Mouse (Mus musculus): ENCODE data around the gene Epha8. TPM values are rescaled to one million over a fixed set of nuclear protein-coding genes. Genes with fewer than 3 reads are reported as not detected.

The Epha8 gene
- polyA plus RNA-seq, 1 experiment = not detected

DNA sequence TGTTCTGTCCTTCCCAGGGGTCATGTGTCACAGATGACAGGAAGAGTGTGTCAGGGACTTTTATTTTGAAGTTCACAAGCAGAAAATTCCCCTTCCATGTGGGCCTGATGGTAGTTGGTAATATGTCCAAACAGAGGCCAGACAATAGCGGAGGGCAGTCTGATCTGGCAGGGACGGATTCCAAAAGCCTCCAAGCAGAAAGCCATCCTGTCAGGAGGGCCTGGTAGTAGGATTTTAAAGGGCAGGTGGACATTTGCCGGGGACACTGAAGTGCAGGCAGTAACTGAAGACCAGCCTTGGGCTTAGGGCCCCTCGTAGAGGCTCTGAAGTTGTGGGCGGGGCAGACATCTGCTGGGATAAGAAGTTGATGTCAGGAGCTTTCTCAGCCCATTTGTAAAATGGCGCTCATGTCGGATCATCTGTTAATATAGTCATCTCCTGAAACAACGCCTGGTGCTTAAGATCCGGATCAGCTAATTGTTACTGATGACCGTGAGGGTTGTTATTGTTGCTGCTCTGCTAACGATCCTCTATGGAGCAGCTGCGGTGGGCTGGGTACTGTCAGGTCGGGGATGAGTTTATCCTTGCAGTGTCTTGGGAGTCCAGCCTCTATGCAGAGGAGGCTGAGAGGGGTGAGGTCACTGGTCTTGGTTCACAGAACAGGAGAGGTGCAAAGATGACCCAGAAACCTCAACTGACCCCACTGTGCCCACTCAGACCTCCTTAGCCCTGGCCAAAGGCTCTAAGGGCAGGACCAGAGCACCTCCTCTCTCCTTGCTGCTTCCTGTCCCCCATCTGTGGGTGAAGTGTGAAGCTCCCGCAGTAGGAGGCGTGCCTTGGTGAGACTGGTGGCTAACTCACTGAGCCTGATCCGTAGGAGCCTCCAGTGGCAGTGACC, 10.1 kb upstream of the Epha8 start:
- Histone ChIP-seq H3K27ac (replicated peaks; ENCODE audit: low read depth, low read length) (no peak overlapping the region), H3K4me3 (ENCODE audit: insufficient read depth, low read depth, low read length) (no peak overlapping the region), H3K4me1 (ENCODE audit: control insufficient read depth, insufficient read depth, insufficient read length, low read length) (no peaks in the 10 kb centered on the region)

DNA sequence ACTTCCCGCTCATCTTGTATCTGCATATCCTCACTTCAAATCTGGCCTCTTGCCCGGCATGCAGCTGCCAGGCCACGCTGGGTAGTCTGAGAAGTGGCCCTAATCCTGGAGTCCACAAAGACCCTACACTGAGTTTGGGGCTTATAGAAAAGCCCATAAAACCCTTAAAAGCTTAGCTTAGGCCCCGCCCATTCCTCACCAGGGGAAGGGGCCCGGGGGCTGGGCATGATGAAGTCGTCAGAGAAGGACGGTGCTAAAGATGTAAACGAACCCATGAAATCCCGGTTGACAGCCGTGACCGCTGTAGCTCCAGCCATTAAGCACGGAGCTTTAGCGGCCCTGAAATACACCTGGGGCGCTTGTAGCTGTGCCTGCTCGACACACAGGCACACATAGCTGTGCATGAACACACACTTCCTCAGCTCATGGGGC, 8.4 kb upstream of the Epha8 start:
- no peak overlapping the region for H3K27ac ChIP-seq (replicated peaks; ENCODE audit: low read depth, low read length)
- H3K4me3 ChIP-seq (ENCODE audit: insufficient read depth, low read depth, low read length) = no peak overlapping the region
- H3K4me1 ChIP-seq (ENCODE audit: control insufficient read depth, insufficient read depth, insufficient read length, low read length) = no peaks in the 10 kb centered on the region

DNA sequence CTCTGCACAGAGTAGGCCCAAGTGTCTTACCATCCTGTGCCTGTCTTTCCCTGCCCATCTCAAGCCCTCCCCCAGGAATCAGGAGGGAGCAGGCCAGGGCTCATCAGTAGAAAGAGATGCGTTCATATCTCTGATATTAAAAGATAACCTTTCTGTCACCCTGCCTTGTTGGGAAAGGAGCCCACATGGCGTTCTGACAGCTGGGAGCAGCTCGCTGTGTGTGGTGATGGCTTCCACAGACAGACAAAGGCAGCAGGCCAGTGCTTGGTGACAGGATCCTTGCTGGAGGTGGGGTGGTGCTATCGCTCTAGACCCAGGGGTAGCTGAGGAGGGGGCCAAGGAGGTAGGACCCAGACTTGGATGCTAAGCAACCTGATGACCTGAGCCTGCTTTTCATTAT, 5.8 kb upstream of the Epha8 start:
- Histone ChIP-seq H3K4me3 (ENCODE audit: insufficient read depth, low read depth, low read length) (no peak overlapping the region), H3K27ac (replicated peaks; ENCODE audit: low read depth, low read length) (no peak overlapping the region), H3K4me1 (ENCODE audit: control insufficient read depth, insufficient read depth, insufficient read length, low read length) (no peaks in the 10 kb centered on the region)

DNA sequence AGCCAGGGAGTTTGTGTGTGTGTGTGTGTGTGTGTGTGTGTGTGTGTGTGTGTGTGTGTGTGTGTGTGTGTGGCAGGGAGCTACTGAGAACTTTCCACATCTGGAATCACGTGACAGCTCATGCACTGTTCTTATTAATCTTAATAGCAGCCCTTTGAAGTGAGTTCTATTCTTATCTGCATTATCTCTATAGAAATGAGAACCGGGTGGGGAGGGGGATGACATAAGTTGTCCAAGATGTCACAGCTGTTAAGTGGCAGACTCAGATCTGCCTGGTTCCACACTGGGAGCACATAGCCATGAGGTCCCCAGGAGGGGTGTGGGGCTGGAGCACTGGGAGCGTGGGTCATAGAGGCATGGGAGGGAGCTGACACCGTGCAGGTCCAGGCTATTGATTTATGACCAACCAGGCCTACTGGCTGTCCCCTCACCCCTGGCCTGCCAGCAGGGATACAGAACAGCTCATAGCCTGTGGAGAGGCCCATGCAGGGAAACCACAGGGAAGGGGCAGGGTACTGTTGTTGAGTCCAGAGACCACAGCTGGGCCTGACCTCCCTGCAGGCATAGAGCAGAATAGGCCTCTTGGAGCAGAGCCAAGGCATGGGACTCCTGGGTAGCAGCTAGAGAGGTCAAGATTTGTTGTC, 5.1 kb upstream of the Epha8 start:
- no peaks in the 10 kb centered on the region for H3K4me1 ChIP-seq (ENCODE audit: control insufficient read depth, insufficient read depth, insufficient read length, low read length)
- H3K4me3 ChIP-seq (ENCODE audit: insufficient read depth, low read depth, low read length) = no peak overlapping the region
- no peak overlapping the region for H3K27ac ChIP-seq (replicated peaks; ENCODE audit: low read depth, low read length)

DNA sequence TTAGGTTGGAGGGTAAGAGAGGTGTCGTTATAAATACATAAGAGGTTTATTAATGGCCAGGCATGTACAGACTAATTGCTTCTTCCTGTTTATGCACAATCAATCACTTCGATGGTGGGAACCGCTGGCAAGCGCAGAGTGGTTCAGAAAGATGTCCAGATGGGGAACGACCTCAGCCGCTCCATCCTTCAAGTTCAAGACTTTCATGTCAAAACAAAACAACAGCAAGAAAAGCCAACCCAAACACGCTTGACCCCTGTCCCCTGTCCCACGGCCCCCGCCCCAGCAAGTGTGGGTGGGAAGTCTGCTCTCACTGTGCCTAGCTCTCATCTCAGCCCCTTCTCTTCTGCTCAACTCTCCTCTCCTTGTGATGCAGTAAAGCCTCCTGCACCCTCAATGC, 4.0 kb upstream of the Epha8 start:
- H3K27ac ChIP-seq (replicated peaks; ENCODE audit: low read depth, low read length) = no peak overlapping the region
- H3K4me3 ChIP-seq (ENCODE audit: insufficient read depth, low read depth, low read length) = no peak overlapping the region
- H3K4me1 ChIP-seq (ENCODE audit: control insufficient read depth, insufficient read depth, insufficient read length, low read length) = no peaks in the 10 kb centered on the region

DNA sequence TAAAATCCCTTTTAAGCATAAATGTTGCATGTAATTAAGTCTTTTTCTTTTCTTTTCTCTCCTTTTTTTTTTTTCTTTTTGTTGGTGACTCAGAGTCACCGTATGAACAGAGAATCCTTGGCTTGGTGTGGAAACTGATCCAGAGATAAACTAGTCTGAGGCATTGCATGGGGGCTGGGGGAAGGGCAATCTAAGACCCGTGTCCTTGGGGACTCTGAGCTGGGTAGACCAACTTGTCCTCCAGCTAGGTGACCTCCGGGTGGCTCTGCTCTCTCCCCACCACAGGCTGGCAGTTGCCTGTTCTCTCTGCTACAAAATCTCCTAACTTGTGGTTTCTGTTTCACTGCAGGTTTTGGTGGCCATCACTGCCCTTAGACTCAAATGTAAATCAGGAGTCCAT, 3.5 kb upstream of the Epha8 start:
- Histone ChIP-seq H3K4me3 (ENCODE audit: insufficient read depth, low read depth, low read length) (no peak overlapping the region), H3K27ac (replicated peaks; ENCODE audit: low read depth, low read length) (no peak overlapping the region), H3K4me1 (ENCODE audit: control insufficient read depth, insufficient read depth, insufficient read length, low read length) (no peaks in the 10 kb centered on the region)

DNA sequence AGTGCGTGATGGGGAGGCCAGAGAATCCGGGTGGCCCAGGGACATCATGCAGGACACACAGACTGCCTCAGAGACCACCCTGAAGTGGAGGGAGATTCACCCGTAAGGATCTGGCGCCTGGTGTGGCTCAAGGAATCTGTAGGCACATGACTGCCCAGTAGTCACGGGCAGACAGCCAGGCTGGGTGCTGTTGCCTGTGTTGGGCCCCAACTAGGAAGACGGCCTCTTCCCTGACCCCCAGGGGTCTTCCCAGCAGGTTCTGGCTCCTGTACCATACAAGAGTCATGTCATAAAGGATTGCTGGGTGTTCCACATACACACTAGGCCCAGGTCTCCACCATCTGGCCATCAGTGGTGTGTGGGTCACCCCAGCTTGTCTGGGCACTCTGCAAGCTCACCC, 2.1 kb downstream of the Epha8 start:
- Histone ChIP-seq H3K4me1 (ENCODE audit: control insufficient read depth, insufficient read depth, insufficient read length, low read length) (no peaks in the 10 kb centered on the region), H3K27ac (replicated peaks; ENCODE audit: low read depth, low read length) (no peak overlapping the region), H3K4me3 (ENCODE audit: insufficient read depth, low read depth, low read length) (no peak overlapping the region)

DNA sequence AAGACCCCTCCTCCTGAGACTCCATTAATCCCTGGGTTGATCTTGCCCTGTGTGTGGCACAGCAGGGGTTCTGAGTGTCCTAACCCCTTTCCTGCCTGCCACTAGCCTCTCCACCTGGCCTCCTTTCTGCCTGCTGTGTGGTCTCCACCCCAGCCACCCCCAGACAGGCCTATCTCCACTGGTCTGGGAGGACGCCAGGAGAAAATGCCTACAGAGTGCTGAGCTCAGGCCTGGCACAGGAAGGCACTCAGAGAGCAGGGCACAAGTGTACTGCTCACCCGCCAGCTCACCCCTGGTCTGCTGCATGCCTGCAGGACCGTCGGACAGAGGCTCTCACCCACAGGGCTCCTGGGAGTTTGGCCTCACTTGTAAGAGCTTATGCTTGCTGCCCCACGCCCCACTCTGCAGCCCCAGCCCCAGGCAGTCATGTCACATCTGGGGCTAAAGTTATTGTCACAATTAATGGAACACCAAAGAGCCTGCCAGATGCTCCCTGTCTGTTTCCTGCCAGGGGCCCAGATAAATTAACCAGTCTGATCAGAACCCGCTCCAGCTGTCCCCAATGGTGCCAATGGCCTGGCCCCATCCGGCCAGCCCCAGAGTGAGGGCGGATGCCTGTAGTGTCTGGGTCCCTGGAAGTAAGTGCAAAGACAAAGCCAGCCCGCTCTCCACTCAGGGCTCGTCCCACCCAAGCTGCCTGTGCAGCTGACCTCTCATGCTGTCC, 7.2 kb downstream of the Epha8 start:
- Histone ChIP-seq H3K4me3 (ENCODE audit: insufficient read depth, low read depth, low read length) (no peak overlapping the region), H3K27ac (replicated peaks; ENCODE audit: low read depth, low read length) (no peak overlapping the region), H3K4me1 (ENCODE audit: control insufficient read depth, insufficient read depth, insufficient read length, low read length) (no peaks in the 10 kb centered on the region)

DNA sequence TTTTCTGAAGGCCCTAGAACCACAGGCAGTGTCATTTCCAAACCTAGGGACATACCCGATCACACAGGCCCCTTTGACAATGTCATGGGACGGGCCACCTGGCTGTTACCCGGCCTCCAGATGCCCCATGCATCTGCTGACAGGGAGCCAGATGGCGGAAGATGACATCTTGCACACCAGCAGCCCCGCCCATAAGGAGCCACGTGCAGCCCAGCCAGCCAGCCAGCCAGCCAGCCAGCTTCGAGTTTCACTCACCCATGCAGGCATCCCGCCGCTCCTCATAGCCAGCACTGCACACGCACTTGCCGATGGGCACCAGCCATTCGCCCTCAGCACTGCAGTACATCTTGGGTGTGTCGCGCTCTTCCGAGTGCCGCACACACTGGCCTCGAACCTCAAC, 11.2 kb downstream of the Epha8 start:
- H3K4me1 ChIP-seq (ENCODE audit: control insufficient read depth, insufficient read depth, insufficient read length, low read length) = no peaks in the 10 kb centered on the region
- no peak overlapping the region for H3K4me3 ChIP-seq (ENCODE audit: insufficient read depth, low read depth, low read length)
- H3K27ac ChIP-seq (replicated peaks; ENCODE audit: low read depth, low read length) = no peak overlapping the region

DNA sequence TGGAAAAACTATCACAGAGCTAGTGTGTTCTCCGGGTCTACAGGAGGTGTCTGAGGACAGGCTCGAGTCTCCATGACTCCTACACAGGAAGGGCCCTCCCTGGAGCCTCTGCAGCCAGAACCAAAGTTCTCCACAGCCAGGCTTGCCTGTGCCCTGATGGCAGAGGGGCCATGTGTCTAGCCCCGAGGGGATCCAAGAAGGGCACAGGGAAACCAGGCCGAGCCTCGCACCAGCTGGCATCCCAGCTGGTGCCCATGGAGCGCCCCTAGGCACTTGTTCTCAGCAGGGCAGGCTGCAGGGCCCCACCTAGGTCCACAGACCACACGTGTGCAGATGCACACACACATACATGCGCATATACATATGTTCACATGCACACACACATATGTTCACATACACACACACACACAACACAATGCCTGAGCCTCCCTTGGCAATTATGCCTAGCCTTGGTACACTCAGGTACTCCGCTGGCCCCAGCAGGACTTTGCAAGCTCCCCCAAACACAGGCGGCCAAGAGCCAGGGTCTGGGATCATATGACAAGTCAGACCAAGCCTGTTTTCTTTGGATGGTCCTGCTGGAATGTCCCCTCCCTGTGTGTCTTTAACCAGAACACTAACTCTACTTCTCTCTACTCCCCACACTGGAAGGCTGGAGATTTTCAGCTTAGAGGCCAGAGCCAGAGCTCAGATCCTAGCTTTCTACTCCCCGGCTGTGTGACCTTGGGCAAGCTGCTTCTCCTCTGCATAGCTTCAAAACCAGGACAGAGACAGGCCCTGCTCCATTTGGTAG, 11.9 kb downstream of the Epha8 start:
- Histone ChIP-seq H3K4me1 (ENCODE audit: control insufficient read depth, insufficient read depth, insufficient read length, low read length) (no peaks in the 10 kb centered on the region), H3K27ac (replicated peaks; ENCODE audit: low read depth, low read length) (no peak overlapping the region), H3K4me3 (ENCODE audit: insufficient read depth, low read depth, low read length) (no peak overlapping the region)

DNA sequence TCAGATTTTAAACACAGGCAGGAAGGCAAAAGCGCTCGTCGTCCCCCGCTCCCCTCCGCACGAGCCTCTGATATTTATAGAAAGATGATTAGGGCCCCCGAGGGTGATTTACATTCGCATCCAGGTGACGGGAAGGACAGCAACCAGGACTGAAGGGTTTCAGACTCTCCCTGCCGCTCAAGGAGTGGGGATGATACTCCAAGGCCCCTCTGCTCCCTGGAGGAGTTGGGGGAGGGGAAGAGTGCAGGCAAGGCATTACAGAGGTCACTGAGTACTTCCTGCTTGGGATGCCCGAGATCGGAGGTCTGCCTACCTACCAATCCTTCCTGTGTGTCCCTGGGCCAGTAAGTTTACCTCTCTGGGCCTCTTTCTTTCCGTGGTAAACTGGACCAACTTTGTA, 13.4 kb downstream of the Epha8 start:
- no peaks in the 10 kb centered on the region for H3K4me1 ChIP-seq (ENCODE audit: control insufficient read depth, insufficient read depth, insufficient read length, low read length)
- no peak overlapping the region for H3K4me3 ChIP-seq (ENCODE audit: insufficient read depth, low read depth, low read length)
- H3K27ac ChIP-seq (replicated peaks; ENCODE audit: low read depth, low read length) = no peak overlapping the region

DNA sequence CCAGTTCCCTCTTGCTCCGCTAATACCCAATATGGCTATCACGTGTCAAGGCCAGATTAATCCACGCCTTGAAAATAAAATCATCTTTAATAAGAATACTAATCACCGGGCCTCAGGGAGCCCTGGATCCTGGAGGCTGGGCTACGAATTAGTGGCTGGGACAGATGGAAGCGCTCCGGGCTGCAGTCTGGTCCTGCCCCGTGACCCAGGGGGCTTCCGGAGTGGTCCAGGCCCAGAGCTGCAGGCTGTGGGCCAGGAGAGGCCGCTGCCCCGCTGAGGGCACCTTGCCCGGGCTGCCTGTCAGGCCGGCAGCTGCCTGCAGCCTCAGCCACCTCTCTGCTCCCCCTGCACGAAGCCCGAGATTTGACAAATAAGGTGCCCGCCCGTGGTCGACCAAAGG, 13.9 kb downstream of the Epha8 start:
- no peaks in the 10 kb centered on the region for H3K4me1 ChIP-seq (ENCODE audit: control insufficient read depth, insufficient read depth, insufficient read length, low read length)
- H3K27ac ChIP-seq (replicated peaks; ENCODE audit: low read depth, low read length) = no peak overlapping the region
- H3K4me3 ChIP-seq (ENCODE audit: insufficient read depth, low read depth, low read length) = no peak overlapping the region

DNA sequence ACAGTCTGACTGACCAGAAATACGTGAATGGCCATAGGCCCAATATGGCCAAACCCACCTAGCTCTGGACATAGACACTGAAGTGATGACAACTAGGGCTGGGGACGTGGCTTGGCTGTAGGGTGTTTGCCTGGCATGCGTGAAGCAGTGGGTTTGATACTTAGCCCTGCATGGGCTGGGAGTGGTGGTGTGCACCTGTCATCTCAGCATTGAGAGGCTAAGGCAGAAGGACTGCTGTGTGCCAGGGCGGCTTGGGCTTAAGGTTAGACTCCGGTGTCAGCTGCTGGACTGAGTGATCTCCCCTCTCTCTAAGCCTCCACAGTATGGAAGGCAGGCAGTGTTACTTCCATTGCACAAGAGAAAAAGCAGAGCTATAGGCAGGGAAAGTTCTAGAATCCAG, 18.7 kb downstream of the Epha8 start:
- Histone ChIP-seq H3K4me3 (ENCODE audit: insufficient read depth, low read depth, low read length) (no peak overlapping the region), H3K4me1 (ENCODE audit: control insufficient read depth, insufficient read depth, insufficient read length, low read length) (no peaks in the 10 kb centered on the region), H3K27ac (replicated peaks; ENCODE audit: low read depth, low read length) (no peak overlapping the region)

DNA sequence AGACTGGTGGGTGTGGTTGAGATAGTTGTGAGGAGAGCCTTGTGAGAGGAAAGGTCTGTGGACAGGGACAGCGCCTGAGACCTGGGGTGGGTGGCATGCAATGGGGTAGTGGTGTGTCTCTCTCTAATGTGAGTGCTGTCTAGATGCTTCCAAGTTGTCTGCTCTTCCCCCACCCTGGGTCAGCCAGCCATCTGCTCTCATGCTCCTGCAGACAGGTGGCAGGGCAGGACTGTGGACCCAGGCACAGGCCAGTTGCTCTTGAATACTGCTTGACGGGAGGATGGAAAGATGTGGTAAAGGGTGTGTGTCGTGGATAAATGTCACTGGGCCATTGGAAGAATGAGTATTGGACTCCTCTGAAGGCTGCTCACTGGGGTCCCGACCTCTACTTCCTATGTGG, 19.3 kb downstream of the Epha8 start:
- Histone ChIP-seq H3K4me3 (ENCODE audit: insufficient read depth, low read depth, low read length) (no peak overlapping the region), H3K27ac (replicated peaks; ENCODE audit: low read depth, low read length) (no peak overlapping the region), H3K4me1 (ENCODE audit: control insufficient read depth, insufficient read depth, insufficient read length, low read length) (no peaks in the 10 kb centered on the region)
